Mouse (Mus musculus): ENCODE data around the gene Serpini1. TPM values are rescaled to one million over a fixed set of nuclear protein-coding genes. Genes with fewer than 3 reads are reported as not detected.

The Serpini1 gene
- total RNA-seq (2021): 1 to 10 TPM; 6.0 to 6.6 TPM
- long read RNA-seq, experiment 1, full-length matches to known transcripts: 7 of 9 reads
- long read RNA-seq, experiment 1, partial matches to known transcripts: 0 of 9 reads
- long read RNA-seq, experiment 1, other reads (novel, unspliced or antisense): 2 of 9 reads
- long read RNA-seq, experiment 2, full-length matches to known transcripts: 3 of 6 reads
- long read RNA-seq, experiment 2, partial matches to known transcripts: 1 of 6 reads
- long read RNA-seq, experiment 2, other reads (novel, unspliced or antisense): 2 of 6 reads

DNA sequence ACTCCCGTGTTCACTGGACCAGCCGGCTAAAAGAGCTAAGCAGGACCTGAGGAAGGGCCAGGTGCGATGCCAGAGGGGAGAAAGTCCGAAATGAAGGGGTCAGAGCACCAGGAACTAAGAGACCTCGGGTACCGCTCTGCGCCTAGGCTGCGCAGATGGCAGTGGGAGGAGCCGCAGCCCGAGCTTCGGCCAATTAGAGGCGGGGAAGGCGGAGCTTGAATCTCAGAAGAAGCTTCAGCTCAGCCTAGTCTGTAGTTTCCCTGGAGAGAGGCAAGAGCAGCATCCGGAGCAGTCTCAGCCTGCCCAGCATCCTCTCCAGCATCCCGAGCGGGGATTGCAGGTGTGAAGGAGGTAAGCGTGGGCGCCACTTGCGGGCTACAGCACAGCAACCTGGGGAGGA, at the start of gene Serpini1:
Gene Serpini1 (plus strand): TSS at position 256 of the 400 bp plus-strand sequence.
- DNase-seq: peak; percentile 84 to 86
- intact Hi-C loops (cut with DNase I): loop anchor here (10.0 kb wide), 1 partner anchor 398 kb away; the partner anchor contains the start of gene Golim4

DNA sequence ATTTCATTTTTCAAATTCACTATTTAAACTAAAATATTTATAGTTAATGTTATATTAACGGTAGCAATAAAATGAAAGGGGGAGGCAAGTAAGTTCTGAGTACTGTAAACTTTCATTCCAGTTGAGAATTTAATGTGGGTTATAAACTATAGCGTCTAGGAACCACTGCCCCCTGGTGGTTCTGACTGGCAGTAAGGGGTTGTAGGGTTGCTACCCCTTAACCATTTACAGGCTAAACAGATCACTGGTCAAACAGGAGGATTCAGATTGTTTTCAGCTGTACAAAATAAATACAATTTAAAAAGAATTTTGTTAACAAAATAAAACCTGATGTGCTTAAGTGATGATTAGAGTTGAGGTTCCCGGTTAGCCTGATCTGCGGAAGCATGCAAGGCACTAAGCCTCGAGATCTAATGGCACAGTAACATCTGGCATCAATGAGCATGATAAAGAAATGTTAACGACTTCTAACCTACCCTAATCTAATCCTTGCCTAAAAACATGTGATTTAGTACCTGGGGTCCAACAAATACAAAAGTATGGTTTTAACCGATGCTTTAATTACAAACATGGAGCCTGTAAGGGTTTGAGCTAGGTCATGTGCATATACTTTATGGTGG, 39.6 kb upstream of the Serpini1 start:
- DNase-seq: peak; percentile 43 to 58

DNA sequence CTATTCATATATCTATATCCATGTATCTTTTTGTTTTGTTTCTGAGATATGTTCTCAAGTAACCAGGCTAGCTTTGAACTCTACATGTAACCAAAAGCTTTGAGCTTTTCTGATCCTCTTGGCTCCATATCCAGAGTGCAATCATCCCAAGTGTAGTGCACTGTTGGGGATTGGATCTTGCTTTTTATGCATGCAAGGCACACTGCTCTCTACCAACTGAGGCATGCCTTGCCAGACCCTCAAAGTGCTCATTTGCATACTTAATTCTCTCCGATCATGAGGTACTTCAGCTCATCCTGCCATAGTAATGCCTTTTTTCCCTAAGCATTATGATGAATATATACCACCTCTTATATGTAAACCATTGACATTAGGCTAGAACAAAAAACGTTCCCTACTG, 36.0 kb upstream of the Serpini1 start:
- intact Hi-C loops (cut with DNase I): no loop called here
- DNase-seq: no peak

More for the DNA sequence above, 39.6 kb upstream of the Serpini1 start:
- intact Hi-C loops (cut with DNase I): loop anchor here (5.0 kb wide), 2 partner anchors 205 to 300 kb away; no protein-coding TSS in a partner anchor

DNA sequence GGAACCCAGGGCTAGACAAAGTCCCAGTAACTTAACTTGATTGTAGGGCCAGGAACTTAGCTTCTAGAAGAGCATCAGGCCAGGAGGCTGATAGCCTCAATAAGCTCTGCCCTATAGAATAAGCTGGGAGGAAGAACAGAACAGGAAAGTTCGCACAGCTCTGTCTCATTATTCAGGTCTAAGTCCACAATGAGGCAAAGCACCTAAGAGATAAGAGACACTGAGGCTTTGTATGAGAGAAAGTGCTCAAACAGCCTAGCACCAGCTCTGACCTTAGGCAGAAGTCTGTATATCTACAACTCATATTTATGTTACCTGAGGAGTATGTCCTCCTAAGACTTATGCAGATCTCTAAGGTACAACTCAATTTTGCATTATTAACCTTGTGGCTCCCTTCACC, 34.8 kb upstream of the Serpini1 start:
- intact Hi-C loops (cut with DNase I): no loop called here
- DNase-seq: no peak

DNA sequence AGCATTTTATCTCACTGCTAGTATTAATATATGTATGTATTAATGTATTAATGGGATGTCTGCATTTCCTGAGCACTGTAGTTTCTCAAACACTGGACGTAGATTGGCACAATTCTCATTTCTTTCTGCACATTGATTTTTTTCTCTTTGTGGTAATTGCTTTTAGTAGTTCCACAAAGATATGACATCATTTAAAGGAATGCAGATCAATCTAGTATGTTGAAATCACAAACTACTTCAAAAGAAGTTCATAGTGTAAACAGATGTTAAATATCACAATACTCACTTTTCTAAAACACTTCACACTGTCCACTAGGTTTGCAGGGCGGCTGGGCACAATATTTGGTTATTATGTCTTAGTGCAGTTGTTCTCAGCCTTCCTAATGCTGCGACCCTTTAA, 26.3 kb upstream of the Serpini1 start:
- intact Hi-C loops (cut with DNase I): no loop called here
- no peak for DNase-seq

DNA sequence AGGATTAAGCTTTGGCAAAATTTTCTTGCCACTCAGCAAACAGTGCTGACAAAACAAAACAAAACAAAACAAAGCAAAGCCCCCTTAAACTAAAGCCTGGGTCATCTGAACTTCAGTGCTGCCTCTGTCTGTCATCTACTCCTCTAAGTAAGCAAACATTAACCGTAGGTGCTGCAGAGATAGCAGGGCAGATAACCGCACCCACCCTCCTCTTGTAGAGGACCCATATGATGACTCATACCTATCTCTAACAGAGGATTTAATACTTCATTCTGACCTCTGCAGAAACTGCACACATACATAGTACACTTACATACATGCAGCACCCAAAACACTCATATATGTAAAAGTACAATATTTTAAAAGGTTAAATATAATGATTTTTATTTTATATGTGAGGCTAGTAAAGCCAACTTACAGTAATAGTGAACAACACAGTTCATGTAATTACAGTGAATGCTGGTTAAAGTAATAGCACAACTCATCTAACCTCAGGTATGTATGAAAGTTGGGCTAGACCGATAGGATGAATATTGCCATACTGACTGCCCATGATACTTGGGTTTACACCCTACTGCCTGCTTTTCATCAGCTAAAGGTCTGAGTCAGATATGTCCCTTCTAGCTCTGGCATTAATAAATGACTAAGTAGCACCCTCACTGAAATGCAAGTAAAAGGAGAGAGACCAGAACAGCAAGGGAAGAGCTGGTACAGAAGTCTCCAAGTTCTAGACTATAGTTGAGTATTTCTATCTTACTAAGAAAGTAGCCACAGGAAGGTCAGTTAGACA, 23.1 kb upstream of the Serpini1 start:
- no peak for DNase-seq
- intact Hi-C loops (cut with DNase I): no loop called here

DNA sequence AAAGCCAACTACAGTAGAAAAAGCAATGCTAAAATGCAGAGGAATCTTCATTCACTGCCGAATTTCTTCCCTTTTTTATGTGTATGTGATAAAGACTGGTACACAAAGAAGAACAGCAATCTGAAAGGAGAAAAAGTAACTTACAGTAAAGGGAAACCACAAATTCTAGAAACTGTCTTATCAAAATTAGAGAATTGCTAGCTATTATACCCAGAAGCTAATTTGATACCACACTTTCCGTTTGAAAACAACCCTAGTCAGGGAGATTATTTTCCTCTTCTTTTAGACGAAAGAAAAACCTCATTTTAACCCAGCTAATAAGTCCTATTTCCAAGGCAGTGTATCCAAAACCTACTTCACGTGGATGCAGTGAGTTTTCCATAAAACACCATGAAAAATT, 16.1 kb upstream of the Serpini1 start:
- intact Hi-C loops (cut with DNase I): no loop called here
- no peak for DNase-seq

DNA sequence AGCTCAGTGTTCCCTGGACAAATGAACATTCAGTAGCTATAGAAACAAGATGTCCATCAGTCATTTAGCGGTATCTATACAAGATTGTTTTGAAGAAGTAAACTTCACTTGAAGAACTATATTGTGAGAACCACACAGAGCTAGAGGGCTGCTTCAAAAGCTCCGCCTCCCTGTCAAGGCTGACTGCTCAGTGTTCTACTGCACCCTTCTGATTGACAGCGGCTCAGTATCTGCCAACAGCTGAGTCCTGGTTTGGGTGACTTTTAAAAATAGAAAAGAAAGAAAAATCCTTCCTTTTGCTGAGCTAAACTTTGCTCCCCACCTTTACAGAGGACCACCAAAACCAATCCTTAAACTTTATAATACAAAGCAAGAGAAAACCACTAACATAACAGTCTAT, 14.5 kb upstream of the Serpini1 start:
- intact Hi-C loops (cut with DNase I): no loop called here
- DNase-seq: peak; percentile 12 to 33

DNA sequence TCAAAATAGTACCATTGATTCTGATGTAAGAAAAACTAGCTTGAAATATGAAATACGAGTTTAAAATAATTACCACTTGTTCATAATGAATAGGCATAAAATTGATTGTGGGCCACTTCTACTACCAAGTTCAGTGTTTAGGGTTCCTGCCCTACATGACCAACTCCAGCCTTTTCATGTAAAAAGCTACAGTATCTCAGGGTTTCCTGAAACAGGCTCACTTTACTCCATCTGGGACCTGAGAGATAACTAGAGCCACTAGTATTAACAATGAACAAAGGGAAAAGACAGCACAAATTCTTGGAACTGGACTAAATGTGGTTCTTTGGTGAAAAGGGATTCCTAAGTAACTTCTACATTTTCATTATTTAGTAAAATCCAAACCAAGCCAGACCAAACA, 13.1 kb upstream of the Serpini1 start:
- intact Hi-C loops (cut with DNase I): no loop called here
- DNase-seq: no peak

DNA sequence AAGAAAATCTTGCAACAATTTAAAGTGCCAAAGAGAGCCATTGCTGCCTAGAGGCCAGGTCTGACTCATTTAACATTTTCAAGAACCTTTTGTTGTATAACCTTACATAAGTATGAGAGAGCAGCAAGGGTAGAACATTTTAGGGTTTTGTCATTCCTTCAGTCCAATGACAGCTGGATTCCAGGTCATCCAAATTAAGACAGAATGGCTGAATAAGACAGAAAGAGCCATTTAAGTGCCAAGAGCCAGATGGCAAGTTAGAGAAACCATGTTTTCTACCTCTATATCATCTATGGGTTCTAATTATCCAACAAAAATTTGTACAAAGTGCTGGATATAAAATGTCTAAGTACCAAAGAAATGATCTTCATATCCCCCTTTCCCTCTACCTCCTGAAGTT, 6.1 kb upstream of the Serpini1 start:
- intact Hi-C loops (cut with DNase I): loop anchor here (10.0 kb wide), 1 partner anchor 404 kb away; the partner anchor contains the start of gene Golim4
- no peak for DNase-seq

DNA sequence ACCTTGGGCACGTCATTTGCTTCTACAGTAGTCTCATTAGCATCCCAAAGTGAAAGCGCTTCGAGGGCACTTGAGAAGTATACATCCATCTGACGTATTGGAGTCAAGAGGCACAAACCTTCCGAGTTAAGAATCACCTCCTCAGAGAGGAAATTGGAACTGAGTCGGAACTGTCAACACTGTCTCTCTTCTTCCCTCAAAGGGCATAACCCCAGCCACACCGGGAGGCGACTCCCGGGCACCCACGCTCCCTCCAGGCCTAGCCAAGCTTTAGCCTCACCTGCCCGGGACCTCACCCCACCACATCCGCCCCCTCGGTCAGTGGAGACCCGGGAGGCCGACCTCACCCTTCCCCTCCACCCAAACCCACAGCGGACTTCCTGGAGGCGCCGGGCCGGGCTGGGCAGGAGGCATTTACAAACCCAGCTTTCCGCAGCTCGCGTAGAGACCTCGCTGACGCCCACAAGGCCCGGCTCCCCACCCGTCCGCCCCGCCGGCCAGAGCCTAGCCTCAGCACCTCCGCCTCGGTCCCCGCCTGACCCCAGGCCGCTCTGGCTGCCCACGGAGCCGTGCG, 1.1 kb upstream of the Serpini1 start:
- DNase-seq: no peak
- intact Hi-C loops (cut with DNase I): loop anchor here (10.0 kb wide), 1 partner anchor 399 kb away; the partner anchor contains the start of gene Golim4

DNA sequence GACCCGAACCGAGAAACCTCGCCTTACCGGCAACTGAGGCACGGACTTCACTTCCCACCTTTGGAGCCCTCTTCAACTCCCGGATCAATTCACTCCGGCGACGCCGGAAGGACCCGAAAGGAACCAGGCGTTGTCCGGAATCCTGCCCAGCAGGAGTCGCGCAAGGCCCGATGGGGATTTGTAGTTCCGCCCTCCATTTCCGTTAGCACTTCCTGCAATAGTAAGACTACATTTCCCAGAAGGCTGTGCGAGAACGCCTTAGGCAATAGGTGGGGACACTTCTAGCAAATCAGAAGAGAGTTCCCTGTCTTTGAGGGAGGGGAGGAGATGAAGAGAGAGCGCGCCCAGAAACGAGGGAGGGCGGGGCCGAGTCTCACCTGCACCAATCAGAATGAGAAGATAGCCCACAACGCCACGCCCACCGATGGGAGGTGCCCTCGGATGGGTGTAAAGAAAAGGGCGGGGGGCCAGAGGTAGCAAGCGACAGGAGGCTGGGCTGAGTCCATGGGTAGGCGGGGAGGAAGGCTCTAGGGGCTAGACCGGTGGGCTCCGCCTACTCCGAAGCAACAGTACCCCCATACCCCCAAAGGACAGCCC, 554 bp upstream of the Serpini1 start, which contains the start of gene Pdcd10:
Gene Pdcd10 (minus strand): TSS at position 162 of the 597 bp plus-strand sequence.
- intact Hi-C loops (cut with DNase I): loop anchor here (10.0 kb wide), 1 partner anchor 398 kb away; the partner anchor contains the start of gene Golim4
- peak; percentile 97 to 98 for DNase-seq

DNA sequence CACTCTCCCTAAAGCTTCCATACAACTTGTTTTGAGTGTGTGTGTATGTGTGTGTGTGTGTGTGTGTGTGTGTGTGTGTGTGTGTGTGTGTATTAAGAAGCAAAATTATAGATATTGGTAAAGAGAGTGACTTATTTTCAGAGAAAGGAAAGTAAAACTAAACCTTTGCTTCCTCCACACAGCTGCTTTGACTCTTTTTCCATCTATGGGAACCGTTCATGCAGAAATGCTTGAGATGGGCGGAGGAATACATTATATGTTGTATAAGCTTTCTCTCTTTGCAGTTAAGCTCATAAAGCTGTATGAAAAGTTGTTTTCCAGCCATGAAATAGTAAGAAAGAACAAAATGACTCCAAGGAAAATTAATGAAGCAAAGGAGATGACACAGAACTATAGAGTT, 16.7 kb downstream of the Serpini1 start:
- intact Hi-C loops (cut with DNase I): no loop called here
- DNase-seq: no peak

DNA sequence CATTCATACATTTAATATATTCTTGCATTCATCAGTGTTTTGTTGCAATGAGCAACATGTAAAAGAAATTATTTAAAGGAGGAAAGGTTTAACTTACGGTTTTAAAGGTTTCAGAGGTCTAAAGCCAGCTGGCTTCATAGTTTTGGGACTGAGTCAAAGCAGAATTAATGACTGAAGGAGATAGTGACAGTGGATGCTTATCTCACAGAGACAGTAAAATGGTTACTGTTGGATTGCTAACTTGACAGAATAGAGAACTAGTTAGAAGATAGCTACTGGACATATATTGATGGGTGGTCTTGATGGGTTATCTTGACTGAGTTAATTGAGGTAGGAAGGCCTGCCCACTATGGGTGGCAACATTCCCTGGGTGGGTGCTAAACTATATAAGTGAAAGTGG, 18.2 kb downstream of the Serpini1 start:
- intact Hi-C loops (cut with DNase I): no loop called here
- no peak for DNase-seq

DNA sequence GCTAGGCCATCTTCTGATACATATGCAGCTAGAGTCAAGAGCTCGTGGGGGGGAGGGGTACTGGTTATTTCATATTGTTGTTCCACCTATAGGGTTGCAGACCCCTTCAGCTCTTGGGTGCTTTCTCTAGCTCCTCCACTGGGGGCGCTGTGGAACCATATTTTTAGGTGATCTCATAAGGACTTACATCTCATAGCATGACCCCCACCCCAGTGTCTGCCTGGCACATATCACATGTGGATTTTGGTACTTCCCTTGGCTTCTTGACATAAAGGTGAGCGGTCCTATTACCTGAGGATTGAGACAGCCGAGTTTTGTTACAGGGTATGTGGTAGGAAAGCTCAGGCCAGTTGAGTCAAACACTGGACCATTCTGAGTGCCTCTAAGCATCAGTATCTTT, 22.0 kb downstream of the Serpini1 start:
- DNase-seq: peak; percentile 8 to 12

DNA sequence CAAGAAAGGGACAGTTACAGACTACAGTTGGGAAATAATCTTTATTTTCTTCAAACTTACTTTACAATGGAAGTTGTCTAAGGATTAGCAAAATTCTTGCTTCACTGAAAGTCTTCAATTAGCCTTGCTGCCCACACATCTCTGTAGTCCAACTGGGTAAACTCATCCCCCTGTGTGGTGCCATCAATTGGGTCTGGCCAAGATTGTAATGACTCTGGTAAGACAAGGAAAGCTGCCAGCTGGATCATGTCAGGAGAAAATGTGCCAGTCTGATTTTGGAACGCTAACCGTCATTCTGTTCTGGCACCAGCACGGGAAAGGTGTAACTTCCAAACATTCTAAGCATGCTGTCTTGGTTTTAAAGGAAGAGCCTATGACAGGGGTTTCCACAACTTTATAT, 25.9 kb downstream of the Serpini1 start:
- intact Hi-C loops (cut with DNase I): no loop called here
- peak in 1 of 2 experiments; percentile 4 for DNase-seq

More for the DNA sequence above, 22.0 kb downstream of the Serpini1 start:
- intact Hi-C loops (cut with DNase I): no loop called here

DNA sequence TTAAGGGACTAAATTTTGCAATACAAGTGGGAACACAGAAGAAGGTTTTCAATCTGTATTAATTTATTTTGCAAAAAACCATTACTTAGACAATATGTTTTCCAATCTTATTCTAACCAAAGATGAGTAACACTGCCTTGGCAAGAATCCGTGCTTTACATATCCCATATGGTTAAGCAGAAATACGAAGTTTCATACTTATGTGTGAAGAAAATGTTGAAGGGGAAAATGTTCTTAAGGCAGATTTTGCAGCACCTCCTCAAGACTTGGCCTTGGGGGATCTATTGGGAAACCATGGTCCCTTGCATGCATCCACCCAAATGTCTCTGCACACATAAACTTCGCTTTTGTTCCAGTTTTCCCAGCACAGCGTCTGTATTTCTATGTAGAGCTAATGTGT, 27.6 kb downstream of the Serpini1 start:
- intact Hi-C loops (cut with DNase I): no loop called here
- no peak for DNase-seq

DNA sequence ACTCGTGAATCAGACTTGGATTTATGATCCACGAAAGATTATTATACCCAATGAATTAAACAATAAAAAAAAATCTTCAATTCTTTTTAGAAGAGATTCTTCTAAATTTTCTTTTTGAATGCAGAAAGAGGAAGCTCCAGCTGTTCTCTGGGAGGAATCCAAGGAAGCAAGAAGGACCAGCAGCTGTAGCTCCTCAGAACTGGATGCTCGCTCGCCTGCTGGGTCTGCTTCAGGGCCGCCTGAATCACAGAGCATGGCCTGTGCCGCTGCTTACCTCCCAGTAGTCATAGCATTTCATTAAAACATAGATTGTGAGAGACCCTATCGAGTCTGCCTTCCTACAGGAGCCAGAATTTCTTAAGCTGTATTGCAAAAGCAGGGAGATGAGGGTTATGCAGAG, 53.7 kb downstream of the Serpini1 start:
- DNase-seq: peak; percentile 33 to 52
- intact Hi-C loops (cut with DNase I): no loop called here

DNA sequence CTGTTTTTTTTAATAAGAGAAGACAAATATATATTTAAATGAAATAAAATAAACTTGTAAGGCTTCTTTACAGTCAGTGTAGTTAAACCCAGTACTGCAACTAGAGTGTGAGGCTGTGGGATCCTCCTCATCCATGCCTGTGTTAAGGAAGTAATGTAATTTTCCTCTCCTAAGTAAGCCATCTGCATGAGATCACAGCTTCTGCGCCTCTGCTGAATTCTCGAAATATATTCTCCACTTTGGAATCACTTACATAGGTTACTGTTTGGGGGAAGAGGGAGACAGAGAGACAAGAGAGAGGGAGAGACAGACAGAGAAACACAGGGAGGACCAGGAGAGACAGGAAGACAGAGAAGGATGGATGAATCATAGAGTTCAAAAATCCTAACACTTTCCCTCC, 67.3 kb downstream of the Serpini1 start:
- intact Hi-C loops (cut with DNase I): no loop called here
- DNase-seq: no peak

DNA sequence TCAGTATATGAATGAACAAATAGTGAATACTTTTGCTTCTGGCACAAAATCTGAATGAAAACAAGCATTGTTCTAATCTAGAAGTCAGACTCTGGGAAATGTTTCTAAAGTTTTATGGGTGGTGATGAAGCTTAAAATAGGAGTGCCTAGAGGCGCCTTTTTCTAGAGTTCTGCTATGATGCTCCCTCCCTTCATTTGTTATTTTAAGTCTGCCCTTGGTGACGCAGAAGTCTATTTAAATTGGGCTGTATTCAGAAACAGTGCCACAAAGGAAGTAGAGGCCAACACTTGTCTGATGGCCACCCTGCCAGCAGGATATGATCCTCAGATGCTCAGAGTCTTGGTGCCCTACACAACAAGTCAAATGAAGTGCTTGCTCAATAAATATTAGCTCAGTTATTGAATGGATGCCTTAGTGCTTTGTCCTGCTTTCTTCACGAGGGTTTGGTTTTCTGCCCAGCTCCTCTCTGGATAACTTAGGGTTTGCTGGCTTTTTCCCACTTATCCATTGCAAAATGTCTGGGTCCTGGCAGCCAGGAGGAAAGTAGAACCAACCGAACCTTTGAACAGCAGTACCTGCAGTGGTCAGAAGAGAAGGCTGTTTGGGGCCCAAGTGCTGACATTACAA, 73.8 kb downstream of the Serpini1 start:
- no peak for DNase-seq
- intact Hi-C loops (cut with DNase I): no loop called here
